Mouse (Mus musculus): ENCODE measurements around the gene Fgfr1op2.

The Fgfr1op2 gene

GRCm38 (mm10) chr6:146641621-146642210 lies 64.7 kb downstream of the Fgfr1op2 start:
- no peak for DNase-seq (ENCODE audit: extremely low read depth, low read depth)

GRCm38 (mm10) chr6:146642276-146643183 lies 65.5 kb downstream of the Fgfr1op2 start, which contains the start of the genes Med21 and Tm7sf3:
Med21 (plus strand) TSS chr6:146642547.
Tm7sf3 (minus strand) TSS chr6:146642824.
- peak; percentile 93 for DNase-seq (ENCODE audit: extremely low read depth, low read depth)

DNA sequence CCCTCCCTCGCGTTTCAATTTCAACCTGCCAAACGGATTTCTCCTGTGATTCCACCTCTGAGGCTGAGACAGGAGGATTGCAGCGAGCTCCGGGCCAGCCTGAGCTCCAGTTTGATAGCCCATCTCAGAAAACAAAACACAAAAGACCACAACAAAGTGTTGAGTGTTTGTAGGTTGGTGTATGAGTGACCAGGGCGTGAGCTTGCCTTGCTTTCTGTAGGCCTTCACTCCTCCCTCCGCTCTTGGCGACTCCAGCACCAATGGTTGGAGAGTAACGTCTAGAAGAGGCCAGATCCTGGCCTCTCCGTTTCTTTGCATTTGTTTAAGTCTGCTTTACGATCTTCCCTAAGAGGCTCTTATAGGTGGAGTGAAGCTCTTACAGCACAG lies 66.2 kb downstream of the Fgfr1op2 start:
- no peak for DNase-seq (ENCODE audit: extremely low read depth, low read depth)
